Mouse (Mus musculus) cerebellum, adult 2 months (tissue): Measurements from ENCODE around the gene Slc7a5.

Experiments used
- CTCF ChIP-seq: fragments of 200-500 bp; IDR thresholded peaks from 2 replicates; pipeline ENCODE4 v1.5.1; 2011; ENCODE audit warnings: low read depth, mild to moderate bottlenecking, control low read depth, low read length, moderate library complexity, borderline replicate concordance; ENCODE audit not compliant: insufficient read depth
- POLR2A ChIP-seq: fragments of 200-500 bp; IDR thresholded peaks from 2 replicates; pipeline ENCODE4 v1.6.1; 2011; ENCODE audit warnings: low read length, control low read depth, borderline replicate concordance; ENCODE audit not compliant: insufficient read depth

- TF ChIP-seq CTCF = no peak
- no peak for TF ChIP-seq POLR2A
Measured at GRCm38 (mm10) chr8:121846815-121847214, 60.7 kb downstream of the Slc7a5 start.
